Mouse (Mus musculus): ENCODE results near the gene Tmod3.

- TF ChIP-seq EP300 (IDR thresholded peaks at IDR 0.05; ENCODE audit: low read depth in 1 of 2, low read length in 2 of 2) (peak; percentile 50 to 60; a peak in 3 of 4 replicates), E2F4 (IDR thresholded peaks at IDR 0.05; ENCODE audit: borderline replicate concordance, low read depth, low read length) (no peak; the same call in 1 of the 2 replicates), CTCF (IDR thresholded peaks at IDR 0.05 in 2 of 3, conservative IDR thresholded peaks at IDR 0.05 in 1 of 3; ENCODE audit: control insufficient read depth in 1 of 3, insufficient read depth in 1 of 3, low read depth in 2 of 3, low read length in 3 of 3, poor library complexity in 1 of 3, severe bottlenecking in 1 of 3) (no peak), KAT2A (conservative IDR thresholded peaks at IDR 0.05; ENCODE audit: low read depth, low read length) (no peak)
Measured at GRCm38 (mm10) chr9:75546885-75547553, 12.4 kb downstream of the Tmod3 start.

All from MEL (cell line).